Mouse (Mus musculus) splenic B cell, adult 2 months (primary cell): ENCODE data around the gene Atp6v1g2.
A peak's percentile ranks its signal among the peaks of the same experiment; 100 is the strongest.
"Not testable (repeated sequence)": the region's sequence is repeated elsewhere in the genome, so short reads cannot be mapped to it uniquely, and the experiment has no call there.

Experiments
- DNase-seq: peaks from one replicate; pipeline ENCODE4 v3.0.0-alpha.2; 2011; ENCODE audit warnings: low read depth, low spot score
- H3K27me3 ChIP-seq: 2 replicates; pipeline ENCODE4 v1.6.1; 2012; ENCODE audit warnings: mild to moderate bottlenecking, low read length, moderate library complexity, mixed read lengths; ENCODE audit not compliant: control insufficient read depth, poor library complexity, insufficient read depth, severe bottlenecking
- H3K36me3 ChIP-seq: 2 replicates; pipeline ENCODE4 v1.6.1; 2012; ENCODE audit warnings: mild to moderate bottlenecking, low read length, moderate library complexity, mixed read lengths; ENCODE audit not compliant: control insufficient read depth, poor library complexity, insufficient read depth, severe bottlenecking

Gene Atp6v1g2

GRCm38 (mm10) chr17:35219601-35220041 is 13.8 kb upstream of the Atp6v1g2 start:
- no peaks in the 10 kb centered on the region for H3K27me3 ChIP-seq
- H3K36me3 ChIP-seq: no peaks in the 10 kb centered on the region; the same call in 1 of the 2 replicates
- DNase-seq: peak; percentile 61

GRCm38 (mm10) chr17:35220156-35220952 is 13.1 kb upstream of the Atp6v1g2 start, which contains the start of gene Gm16181:
Gene Gm16181 (plus strand): TSS chr17:35220834.
- DNase-seq: no peak
- Histone ChIP-seq H3K27me3 (no peaks in the 10 kb centered on the region), H3K36me3 (no peaks in the 10 kb centered on the region; the same call in 1 of the 2 replicates)

GRCm38 (mm10) chr17:35222299-35222698 is 11.2 kb upstream of the Atp6v1g2 start:
- no peaks in the 10 kb centered on the region; the same call in 1 of the 2 replicates for H3K36me3 ChIP-seq
- no peak for DNase-seq
- H3K27me3 ChIP-seq: no peaks in the 10 kb centered on the region

DNA sequence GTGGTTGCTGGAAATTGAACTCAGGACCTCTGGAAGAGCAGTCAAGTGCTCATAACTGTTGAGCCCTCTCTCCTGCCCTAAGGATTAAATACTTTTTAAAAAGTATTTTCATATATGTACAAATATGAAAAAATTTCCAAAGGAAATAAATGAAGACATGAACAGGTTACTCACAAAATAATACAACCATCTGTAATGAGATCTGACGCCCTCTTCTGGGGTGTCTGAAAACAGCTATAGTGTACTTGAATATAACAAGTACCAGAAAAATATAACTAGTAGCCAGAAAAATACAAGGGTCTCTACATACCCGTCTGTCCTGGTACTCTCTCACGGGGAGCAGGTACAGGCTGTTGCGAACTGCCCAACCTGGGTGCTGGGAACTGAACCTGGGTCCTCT is 8.8 kb upstream of the Atp6v1g2 start:
- Histone ChIP-seq H3K36me3 (peaks cover 4% of the 10 kb centered on the region; the same call in 1 of the 2 replicates), H3K27me3 (no peaks in the 10 kb centered on the region)
- DNase-seq: no peak

DNA sequence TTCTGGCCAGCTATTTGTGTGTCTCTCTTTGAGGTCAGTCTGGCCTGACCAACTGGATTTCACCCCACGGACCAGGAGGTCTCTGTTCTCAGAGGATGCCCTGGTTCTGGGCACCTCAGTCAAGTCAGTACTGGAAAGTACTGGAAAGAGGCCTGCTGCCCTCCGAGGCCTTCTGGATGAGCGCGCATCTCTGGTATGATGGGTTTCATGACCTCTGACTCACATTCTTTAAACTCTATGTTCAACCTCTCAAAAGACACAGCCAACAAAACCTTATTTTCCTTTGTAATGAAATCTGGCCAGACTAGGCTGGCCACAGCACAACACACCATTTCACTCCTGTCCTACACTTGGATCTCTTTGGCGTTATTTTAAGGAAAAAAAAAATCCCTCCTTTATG is 8.0 kb upstream of the Atp6v1g2 start:
- DNase-seq: no peak
- Histone ChIP-seq H3K36me3 (peaks cover 4% of the 10 kb centered on the region; the same call in 1 of the 2 replicates), H3K27me3 (no peaks in the 10 kb centered on the region)

DNA sequence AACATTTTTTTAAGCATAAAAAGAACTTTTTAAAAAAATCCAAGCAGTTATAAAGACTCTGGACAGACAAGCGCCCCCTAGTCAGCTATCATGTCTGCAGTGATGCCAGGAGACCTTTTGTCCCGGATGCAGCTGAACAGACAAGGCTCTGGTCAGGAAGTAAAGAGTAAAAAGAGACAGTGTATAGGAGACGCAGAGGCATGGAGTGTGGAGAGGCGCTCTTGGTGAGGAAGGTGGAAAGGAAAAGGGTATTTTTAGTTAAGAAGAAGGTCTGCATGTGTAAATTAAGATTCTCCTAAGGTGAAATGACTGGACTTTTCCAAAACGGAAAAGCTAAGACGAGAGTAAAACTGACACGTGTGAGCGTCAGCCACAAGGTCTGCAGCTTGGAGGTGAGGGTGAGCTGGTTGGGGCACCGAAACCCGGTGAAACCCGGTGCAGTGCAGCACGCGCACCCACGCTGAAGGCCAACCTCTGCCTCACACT is 6.9 kb upstream of the Atp6v1g2 start:
- no peak for DNase-seq
- H3K27me3 ChIP-seq: no peaks in the 10 kb centered on the region
- peaks cover 8% of the 10 kb centered on the region for H3K36me3 ChIP-seq

DNA sequence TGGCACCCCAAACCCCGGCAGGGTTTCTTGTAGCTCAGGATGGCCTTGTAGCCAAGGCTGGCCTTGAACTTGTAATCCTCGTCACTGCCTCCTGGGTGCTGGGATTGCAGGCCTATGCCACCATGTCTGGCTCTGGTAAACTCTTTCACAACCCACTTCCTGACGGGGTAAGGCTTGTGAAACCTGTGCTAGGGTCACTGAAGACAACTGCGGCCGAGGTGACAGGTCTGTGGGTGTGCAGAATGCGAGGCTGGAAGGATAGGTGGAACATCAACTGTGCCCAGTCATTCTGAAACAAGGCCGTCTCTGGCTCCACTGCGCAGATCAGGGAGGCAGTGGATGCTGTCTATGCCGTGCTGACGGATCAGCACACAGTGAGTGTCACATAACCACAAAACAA is 2.4 kb upstream of the Atp6v1g2 start:
- no peaks in the 10 kb centered on the region for H3K27me3 ChIP-seq
- DNase-seq: no peak
- H3K36me3 ChIP-seq: peaks cover 8% of the 10 kb centered on the region

- DNase-seq: peak; percentile 90
- Histone ChIP-seq H3K27me3 (no peaks in the 10 kb centered on the region), H3K36me3 (peaks cover 8% of the 10 kb centered on the region)
Measured at GRCm38 (mm10) chr17:35232043-35232442, 1.4 kb upstream of the Atp6v1g2 start.

DNA sequence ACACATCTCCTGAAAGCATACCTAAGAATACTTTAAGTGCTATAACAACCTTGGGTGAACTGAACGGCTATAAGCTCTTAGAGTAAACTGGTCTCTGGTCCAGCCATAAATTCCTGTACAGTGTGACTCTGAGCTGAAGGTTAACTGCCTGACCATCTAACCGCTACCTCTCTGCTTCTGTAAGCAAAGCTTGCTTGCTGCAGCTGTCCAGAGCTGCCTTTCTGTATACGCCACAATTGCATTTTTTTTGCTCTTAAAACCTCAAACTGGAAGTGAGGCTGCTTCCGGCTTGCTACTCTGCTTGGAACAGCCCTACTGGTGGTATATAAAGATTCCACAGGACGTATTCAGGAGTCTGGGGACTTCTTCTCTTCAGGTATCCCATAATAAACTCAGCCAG is 801 bp upstream of the Atp6v1g2 start:
- Histone ChIP-seq H3K36me3 (peaks cover 8% of the 10 kb centered on the region), H3K27me3 (no peaks in the 10 kb centered on the region)
- DNase-seq: peak; percentile 55

GRCm38 (mm10) chr17:35234090-35234489 is 630 bp downstream of the Atp6v1g2 start:
- H3K27me3 ChIP-seq, DNase-seq, H3K36me3 ChIP-seq: not testable (repeated sequence)

GRCm38 (mm10) chr17:35234903-35235302 is 1.4 kb downstream of the Atp6v1g2 start:
- no peak for DNase-seq
- H3K36me3 ChIP-seq: peaks cover 3% of the 10 kb centered on the region
- H3K27me3 ChIP-seq: no peaks in the 10 kb centered on the region

DNA sequence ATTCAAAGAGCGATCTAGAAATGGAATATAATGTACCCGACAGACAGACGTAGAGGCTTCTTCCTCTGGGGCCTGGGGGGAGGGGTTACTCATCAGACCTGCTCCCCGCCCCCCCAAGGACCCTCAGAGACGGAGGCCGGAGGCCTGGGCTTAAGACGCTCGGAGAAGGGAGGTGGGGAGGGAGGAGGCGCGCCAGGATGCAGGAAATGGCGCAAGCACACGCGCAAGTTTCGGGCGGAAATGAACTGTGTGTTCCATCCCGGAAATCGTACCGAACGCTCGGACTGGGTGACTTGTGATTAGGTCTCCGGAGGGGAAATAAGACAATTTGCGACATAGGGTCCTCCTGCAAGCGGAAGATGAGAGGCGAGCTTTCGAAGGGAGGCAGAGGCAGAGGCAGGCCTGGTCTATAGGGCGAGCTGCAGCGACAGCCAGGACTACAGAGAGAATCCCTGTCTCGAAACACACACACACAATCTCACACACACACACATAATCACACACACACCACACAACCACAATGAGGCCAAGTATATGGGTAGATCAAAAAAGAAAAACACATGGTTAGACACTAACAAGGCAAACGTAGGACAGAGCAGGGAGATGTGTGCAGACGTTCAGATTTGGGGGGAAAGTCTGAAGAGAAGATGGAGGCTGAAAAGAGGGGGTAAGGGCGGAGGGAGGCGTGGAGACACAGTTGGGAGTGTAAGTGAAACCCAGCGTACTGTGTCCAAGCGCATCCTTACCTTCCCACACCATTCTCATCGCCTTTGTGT is 2.3 kb downstream of the Atp6v1g2 start, which contains the start of gene Nfkbil1:
Gene Nfkbil1 (minus strand): TSS at position 179 of the 776 bp plus-strand sequence.
- H3K36me3 ChIP-seq: peaks cover 2% of the 10 kb centered on the region
- H3K27me3 ChIP-seq: no peaks in the 10 kb centered on the region
- peak; percentile 95 for DNase-seq

GRCm38 (mm10) chr17:35236390-35236746 is 2.9 kb downstream of the Atp6v1g2 start:
- no peaks in the 10 kb centered on the region for H3K27me3 ChIP-seq
- DNase-seq: peak; percentile 96

GRCm38 (mm10) chr17:35236996-35237395 is 3.5 kb downstream of the Atp6v1g2 start:
- Histone ChIP-seq H3K27me3 (no peaks in the 10 kb centered on the region), H3K36me3 (no peaks in the 10 kb centered on the region)
- DNase-seq: no peak

More at GRCm38 (mm10) chr17:35236390-35236746, 2.9 kb downstream of the Atp6v1g2 start:
- no peaks in the 10 kb centered on the region; the same call in 1 of the 2 replicates for H3K36me3 ChIP-seq

DNA sequence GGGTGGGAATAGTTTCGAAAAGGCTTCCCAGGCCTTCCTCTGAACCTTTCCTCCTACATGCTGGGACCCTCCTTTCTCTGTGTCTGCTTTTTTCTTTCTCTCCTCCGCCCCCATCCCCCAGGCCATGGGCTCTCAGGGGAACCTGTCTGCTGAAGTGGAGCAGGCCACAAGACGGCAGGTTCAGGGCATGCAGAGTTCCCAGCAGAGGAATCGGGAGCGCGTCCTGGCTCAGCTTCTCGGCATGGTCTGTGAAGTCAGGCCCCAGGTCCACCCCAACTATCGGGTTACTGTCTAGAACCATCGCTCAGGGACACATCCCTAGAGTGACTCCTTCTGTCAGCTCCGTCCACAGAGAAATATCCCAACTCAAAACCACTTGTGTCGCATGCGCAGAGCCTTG is 4.0 kb downstream of the Atp6v1g2 start:
- Histone ChIP-seq H3K27me3 (no peaks in the 10 kb centered on the region), H3K36me3 (no peaks in the 10 kb centered on the region)
- DNase-seq: no peak
